Mouse (Mus musculus) megakaryocyte, adult 5-6 weeks (primary cell): ENCODE data around the gene Gbp2. TPM values are rescaled to one million over a fixed set of nuclear protein-coding genes. Genes with fewer than 3 reads are reported as not detected.
"Not testable (repeated sequence)": the region's sequence is repeated elsewhere in the genome, so short reads cannot be mapped to it uniquely, and the experiment has no call there.

Experiments
- ATAC-seq: 2 replicates; pipeline ENCODE4 v1.8.0; 2016; ENCODE audit warnings: mild to moderate bottlenecking, inconsistent platforms; ENCODE audit not compliant: poor library complexity, severe bottlenecking
- total RNA-seq, 2 experiments: library from RNA; stranded (forward) in 1 of 2; stranded (reverse) in 1 of 2; fragments of 153-499, 151-499 nt in 1 of 2; fragments of 221-1000, 200-1000 nt in 1 of 2; gene quantifications; 2 replicates each; pipeline versions ENCODE4 v1.2.3 to v1.2.4; 2015 to 2017

Gene Gbp2
- 23.7 and 25.7 TPM in 2 replicates for total RNA-seq (2015)
- total RNA-seq (2017): 28.0 and 33.7 TPM in 2 replicates

DNA sequence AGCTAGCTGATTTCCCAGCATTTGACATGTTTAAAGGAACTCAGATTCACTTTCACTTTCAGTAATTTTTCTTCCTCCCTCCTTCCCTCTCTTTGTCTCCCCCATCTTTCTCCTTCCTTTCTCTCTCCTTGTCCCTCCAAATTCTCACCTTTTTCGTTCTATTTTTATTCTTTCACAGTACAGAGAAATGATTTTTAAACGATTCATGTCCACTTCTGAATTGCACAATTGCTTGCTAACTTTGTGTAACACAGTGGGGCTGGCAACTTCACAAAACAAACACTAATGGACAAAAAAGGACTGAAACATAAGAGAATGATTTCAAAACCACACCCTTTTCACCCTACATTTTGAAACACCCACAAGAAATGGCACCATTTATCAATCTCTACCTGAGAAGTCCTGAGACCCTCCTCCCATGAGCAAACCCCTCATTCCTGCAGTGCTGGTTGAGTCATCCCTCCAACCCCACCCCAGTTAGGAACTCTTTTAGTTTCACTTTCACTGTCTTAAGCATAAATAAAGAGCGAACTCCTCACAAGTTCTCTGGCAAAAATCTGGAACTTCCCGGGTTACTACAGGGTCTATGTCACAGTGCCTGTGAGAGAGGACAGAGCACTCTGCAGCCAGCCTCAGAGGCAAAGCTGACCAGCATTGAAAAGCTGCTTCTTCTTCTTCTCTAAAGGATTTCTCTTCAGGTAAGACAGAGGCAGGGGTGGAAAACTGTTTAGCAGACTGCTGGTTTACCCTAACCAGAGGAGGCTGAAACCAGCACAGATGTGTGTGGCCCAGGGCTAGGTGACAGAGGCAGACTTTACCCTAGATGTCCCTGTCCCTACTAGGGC lies at the start of gene Gbp2:
Gene Gbp2 (plus strand): TSS at position 492 of the 845 bp plus-strand sequence.
- ATAC-seq: peak; percentile 61

DNA sequence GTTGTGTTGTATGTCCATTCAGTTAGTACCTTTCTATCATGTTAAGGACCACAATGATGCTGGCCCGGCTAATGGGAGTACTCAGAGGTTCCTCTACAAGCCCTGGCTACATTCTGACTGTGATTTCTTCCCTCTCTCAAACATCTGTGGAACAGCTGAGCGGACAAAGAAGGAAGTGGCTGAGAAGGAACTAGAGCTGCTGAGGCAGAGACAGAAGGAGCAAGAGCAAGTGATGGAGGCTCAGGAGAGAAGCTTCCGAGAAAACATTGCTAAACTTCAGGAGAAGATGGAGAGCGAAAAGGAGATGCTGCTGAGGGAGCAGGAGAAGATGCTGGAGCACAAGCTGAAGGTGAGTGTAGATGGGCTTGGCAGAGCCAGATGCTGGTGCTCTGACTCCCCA lies 49.7 kb upstream of the Gbp2 start:
- ATAC-seq: peak; percentile 68

DNA sequence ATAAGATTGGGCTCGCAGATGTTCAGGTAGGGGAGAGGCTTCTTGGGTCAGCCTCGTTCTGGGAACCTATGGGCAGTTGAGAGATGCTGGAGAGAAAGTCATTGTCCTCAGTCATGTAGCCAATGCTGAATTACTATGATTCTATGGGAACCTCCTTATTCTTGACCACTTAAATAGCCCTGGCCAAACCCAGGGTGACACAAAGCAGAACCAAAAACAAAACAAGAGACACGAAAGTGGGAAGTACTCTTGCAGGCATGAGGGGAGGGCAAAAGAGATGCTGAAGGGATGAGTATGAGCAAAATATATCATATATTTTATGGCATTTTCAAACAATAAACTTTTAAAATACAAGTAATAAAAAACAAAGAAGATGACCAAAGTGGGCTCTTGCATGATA lies 43.3 kb upstream of the Gbp2 start:
- ATAC-seq: peak; percentile 97

DNA sequence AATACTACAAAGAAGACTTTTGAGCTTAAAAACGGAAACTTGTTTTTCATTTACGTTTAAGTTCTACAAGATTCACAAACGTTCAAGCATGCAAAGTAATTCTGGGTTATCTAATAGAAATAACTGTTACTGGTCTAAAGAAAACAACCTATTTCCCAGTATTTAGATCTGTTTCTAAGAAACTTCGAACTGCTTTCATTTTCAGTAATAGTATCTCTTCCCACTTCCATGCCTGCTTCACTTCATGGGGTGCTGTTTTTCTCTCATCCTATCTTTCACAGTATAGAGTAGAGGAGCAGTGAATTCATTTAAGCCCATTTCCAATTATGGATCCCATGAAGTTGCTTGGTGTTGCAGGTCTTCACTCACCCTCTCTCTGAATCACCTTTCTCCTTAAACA lies 42.1 kb upstream of the Gbp2 start:
- ATAC-seq: no peak

DNA sequence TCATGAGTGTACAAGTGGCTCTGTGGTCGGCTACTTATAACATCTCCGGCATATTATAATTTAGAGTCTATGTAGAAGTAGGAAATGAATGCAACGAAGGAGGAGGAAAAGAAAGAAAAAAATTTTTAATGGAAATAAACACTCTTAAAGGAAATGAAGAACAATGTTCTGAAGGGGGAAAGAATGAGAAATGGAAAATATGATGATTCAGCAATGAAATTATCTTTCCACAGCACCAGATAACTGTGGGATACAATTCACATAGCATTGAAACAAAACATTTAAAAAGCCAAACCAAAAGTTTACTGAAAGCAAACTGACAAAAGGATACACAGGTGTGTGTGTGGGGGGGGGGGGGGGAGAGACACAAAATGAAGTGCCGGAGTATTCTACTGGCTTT lies 37.3 kb upstream of the Gbp2 start:
- no peak for ATAC-seq

DNA sequence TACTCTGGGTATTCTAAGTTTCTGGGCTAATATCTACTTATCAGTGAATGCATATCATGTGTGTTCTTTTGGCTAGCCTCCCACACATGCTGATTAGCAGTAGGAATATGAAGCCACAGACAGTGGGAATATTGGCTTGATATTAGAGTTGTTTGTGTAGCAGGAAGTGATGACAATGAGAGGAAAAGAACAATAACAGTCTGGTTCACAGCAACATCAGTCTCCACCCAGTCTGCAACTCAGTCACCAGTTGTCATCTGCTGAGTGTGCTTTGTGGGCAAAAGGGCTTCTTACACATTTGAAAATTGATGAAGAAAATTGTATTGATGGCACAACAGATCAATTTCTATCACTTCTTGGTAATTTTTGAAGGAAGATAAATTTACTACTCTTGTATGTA lies 33.0 kb upstream of the Gbp2 start:
- ATAC-seq: no peak

DNA sequence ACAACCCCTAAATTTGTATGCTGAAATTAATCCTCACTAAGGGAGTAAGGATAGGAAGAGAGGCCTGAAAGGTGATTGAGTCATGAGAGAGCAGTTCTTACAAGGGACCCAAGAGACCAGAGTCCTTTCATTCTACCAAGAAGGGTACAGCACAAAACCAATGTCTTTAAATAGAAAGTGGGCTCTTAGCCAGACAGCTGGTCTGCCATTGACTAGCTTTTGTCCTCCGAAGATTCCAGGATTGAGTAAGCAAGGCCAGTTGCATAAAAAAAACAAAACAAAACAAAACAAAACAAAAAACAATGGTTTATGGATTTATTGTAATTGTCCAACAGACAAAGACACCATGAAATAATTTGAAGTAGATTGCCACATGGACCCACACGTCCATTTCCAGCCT lies 31.5 kb upstream of the Gbp2 start:
- no peak for ATAC-seq

DNA sequence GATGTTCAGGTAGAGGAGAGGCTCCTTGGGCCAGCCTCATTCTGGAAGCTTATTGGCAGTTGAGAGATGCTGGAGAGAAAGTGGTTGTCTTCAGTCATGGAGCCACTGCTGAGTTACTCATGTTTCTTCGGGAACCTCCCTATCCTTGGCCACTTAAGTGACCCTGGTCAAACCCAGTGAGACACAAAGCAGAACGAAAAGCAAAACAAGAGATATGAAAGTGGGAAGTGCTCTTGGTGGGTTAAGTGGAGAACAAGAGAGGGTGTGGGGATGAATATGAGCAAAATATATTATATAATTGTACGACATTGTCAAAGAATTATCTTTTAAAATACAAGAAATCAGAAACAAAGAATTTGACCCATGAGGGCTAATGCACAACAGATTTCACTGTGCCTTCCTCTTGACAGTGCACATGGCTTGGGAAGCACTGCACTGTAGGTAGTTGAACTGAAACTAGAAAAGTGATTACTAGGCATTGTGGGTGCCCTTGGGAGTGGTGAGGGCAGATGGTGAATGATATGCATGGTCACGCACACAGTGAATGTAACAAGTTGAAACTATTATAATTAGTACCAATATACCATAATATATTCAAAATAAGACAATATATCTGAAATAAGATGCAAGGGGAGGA lies 29.9 kb upstream of the Gbp2 start:
- peak; percentile 92 for ATAC-seq

DNA sequence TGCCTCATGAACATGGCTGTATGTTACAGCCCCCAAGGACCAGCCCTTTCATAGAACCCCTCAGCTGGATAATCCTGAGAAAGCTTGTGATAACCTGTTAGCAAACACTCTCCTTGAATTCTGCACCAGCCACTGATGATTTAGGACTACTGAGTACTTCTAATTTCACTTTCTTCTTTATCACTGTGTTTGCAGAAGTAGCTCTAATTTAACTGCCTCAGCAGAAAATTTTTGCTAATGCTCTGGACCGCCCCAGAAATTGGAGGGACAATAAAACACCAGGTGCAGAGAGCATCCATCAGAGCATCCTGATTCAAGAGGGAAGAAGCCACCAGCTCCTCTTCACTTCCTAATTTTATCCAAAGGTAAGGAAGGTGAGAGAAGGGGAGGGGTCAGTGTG lies 25.9 kb upstream of the Gbp2 start, which contains the start of gene Gbp2b:
Gene Gbp2b (plus strand): TSS at position 301 of the 400 bp plus-strand sequence.
- no peak for ATAC-seq

DNA sequence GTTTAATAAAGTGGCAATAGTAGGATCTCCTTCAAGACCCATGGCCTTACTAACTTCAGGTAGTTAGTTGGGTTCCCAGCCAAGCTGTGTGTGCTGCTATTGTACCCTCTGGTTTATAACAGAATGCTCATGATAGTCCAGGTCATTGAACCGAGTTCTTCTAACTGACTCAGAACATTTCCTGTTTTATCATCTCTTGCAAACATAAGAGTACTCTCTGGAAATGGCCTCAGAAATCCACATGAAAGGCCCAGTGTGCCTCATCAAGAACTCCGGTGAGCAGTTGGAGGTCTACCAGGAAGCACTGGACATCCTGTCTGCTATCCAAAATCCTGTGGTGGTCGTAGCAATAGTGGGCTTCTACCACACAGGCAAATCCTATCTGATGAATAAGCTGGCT lies 22.5 kb upstream of the Gbp2 start:
- ATAC-seq: no peak

DNA sequence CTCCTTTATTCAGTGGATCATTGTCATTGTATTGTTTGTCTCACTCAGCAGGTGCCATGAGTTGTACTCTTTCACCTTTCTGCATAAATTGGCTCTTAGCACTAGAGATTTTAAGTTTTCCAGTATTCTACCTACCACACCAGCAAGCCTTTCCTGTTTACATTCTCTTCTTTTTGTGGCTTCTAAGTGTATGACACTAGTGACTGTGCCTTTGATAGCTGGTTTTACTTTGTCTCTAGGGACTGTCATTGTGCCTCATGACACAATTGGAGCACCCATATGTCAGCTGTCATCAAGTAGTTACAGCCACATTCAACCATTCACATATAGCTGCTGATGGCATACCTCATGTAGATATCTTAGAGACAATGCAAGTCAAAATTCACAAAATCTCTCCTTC lies 18.7 kb upstream of the Gbp2 start:
- no peak for ATAC-seq

DNA sequence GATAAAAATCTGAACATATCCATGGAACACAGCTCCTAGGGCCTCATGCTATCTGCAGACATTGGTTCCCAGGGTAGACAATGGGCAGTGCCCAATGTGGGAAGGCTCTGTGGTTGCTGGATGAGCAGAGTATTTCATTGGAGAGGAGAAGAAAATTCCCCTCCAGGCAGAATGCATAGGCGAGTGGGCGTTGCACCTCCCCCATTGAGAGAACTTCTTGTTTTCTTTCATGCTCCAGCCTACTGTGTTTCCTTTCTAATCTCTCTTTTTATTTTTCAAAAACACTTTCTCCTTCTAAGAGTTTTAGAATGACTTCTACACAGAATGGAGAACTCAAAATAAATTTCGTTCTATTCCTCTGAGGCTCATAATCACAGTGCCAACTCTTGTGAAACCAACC lies 1.7 kb upstream of the Gbp2 start:
- no peak for ATAC-seq

DNA sequence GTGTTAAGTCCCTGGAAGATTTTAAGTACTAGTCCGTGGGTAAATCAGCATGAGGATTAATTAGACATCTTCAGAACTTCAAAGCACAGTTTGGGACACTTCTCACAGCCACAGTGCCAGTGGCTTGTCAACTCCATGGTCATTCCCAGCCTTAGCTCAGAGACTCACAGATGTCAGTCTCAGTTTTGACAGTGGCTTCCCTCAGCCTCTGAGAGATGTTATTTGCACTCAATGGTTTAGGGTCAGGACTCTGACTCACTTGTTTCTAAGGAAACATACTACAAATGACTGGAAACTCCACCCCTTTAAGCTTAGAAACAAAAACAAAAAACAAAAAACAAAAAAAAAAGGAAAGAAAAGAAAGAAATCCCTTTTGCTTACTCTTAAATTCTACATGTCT lies 796 bp upstream of the Gbp2 start:
- ATAC-seq: peak; percentile 23; the same call in 1 of the 2 replicates

DNA sequence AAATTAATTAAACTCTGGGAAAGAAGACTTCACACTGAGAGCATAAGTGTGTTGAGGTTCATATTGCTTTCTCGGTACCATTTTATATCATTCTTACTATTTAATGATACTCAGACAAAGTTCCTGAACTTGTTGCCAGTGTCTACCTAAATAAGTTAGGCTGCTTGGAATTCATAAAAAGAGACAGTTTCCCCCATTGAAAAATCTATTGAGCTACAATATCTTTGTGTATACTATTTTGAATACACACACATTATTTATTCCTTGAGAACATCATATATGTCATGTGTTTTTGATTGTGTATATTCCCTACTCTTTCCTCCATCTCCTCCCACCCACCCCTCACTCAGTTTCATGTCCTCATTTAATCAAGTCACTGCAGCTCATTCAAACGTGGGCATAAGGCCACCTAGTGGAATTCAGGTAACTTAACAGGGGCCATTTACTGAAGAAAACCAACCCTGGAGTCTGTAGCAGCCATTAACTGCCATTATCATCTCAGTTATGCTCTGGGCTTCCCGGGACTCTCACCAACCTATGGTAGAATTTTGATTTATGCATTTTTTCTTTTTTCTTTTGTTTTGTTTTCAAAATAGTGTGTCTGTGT lies 657 bp downstream of the Gbp2 start:
- peak; percentile 80 for ATAC-seq

DNA sequence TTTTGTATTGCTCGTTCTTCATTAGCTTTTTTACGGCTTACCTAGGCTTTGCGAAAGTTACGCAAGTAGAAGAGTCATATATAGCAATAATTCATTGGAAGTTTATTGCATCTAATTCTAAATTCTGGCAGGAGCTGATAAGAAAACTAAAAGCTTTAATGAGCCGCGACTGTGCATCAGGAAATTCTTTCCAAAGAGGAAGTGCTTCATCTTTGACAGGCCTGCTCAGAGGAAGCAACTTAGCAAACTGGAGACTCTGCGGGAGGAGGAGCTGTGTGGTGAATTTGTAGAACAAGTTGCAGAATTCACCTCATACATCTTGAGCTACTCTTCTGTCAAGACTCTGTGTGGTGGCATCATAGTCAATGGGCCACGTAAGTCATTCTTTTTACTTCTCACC lies 10.0 kb downstream of the Gbp2 start:
- ATAC-seq: peak; percentile 85

DNA sequence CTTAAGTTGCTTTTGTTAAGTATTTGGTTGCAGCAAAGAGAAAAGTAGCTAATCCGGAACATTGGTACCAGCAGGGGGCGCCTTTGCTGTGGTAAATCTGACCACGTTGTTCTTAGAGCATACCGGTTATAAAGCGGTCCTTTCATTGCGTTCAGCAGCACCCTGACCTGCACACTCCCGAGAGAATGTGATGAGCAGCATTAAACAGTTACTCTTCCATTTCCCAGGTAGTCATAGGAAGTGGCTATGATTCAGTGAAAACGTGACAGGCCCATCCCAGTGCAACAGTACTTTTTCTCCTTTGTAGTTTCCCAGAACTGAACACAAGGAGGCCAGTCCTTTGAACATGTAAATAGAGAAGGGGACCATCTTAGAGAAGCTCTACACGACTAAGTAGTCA lies 19.8 kb downstream of the Gbp2 start:
- ATAC-seq: peak; percentile 78

DNA sequence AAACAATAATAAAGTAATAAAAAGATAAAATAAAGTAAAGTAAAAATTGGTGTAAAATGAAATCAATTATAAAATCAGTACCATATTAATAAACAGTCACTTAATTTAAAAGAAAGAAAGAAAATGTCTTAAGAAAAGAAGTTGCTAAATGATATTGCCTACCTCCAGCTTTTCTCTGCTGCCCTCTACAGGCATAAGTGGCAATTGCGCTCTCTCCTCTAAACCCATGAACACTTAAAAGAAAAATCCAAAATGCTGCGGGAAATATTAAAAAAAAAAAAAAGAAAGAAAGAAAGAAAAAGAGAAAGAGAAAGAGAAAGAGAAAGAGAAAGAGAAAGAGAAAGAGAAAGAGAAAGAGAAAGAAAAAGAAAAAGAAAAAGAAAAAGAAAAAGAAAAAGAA lies 25.5 kb downstream of the Gbp2 start:
- peak; percentile 82 for ATAC-seq

DNA sequence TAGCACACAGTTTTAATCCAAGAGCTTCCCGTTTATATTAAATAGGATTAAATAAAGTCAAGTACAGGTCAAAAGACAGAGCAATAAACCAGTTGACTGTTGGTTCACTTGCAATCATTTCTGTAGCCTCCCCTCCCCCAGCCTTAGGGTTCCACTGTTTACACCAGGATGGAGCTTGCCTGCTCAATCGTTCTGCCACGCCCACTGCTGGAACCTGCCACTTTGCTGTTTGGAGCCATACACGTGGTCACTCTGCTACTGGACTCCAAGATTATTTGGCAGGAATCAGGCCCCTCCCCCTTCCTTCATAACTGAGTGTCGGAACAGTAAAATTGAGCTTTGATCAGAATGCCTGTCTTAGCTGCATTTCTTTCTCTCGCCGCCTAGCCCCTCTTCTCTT lies 27.4 kb downstream of the Gbp2 start:
- not testable (repeated sequence) for ATAC-seq

DNA sequence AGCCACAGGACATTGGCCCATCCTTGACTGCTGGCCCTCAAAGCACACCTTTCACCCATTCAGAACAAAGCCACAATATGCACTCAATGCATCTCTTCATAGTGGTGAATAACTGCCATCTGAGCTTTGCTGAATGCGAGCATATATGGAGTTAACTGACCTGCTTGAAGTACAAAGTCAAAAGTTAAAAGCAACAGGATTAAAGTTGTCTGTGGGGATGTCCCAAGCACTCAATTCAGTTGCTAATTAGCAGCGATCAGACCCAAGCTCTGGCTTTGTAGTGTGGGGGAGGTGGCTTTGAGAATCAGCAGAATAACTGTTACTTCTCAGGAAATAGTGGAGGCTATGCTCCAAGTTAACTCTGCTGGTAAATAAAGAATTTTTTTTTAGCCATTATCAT lies 29.8 kb downstream of the Gbp2 start:
- ATAC-seq: no peak

DNA sequence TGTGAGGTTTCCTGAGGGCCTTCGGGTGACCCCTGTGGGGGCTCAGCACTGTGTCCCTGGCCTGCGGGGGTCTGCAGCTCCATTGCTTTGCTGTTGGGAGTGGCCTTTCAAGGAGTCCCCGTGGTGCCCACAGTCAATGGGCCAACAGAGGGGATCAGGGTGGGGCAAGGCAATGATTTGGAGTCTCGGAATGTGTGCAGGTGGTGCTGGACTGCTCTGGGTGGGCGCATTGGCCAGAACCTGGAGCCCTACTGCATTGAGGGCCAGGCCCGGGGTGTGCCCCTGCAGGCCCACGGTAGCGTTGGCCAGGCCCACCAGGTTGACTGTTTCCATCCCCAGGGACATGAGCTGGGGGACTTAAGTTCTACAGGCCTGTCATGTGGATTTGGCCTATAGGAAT lies 44.3 kb downstream of the Gbp2 start:
- no peak for ATAC-seq

DNA sequence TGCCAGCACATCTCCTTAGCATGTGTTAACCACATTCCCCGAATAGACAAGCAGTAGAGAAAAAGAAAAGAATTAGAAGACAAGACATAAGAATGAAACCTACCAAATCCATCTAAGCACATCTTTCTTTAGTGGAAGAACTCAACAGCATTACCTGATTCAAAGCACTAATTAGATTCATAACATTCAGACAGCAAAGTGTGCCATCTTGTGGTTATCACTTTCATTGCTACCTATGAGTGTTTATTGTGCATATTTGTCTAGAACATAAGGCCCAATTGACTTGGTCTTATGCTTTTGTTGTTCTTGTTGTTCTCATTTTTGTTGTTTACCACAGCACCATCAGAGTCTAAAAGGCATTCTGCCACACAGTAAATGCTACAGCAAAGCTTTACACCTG lies 54.2 kb downstream of the Gbp2 start:
- 0 out of 2 replicates have a peak, but pooled peaks have one; percentile 49 for ATAC-seq
